Mouse (Mus musculus) MEL (cell line): ENCODE results near the gene Abca13. TPM values are rescaled to one million over a fixed set of nuclear protein-coding genes. Genes with fewer than 3 reads are reported as not detected.

Experiments
- DNase-seq: peaks from one replicate; pipeline ENCODE4 v3.0.0; 2011; ENCODE audit warnings: low read depth, low spot score
- H3K27ac ChIP-seq: 2 replicates; pipeline ENCODE4 v1.5.1; 2012; ENCODE audit warnings: low read depth, mild to moderate bottlenecking, control low read depth, low read length, moderate library complexity; ENCODE audit not compliant: control insufficient read depth
- H3K27me3 ChIP-seq, 2 experiments: fragments of 150-350 bp in 1 of 2; sonication (generic) in 1 of 2; 2 replicates each; pipeline ENCODE4 v1.6.1; 2012; ENCODE audit warnings: low read length in 2 of 2, mild to moderate bottlenecking in 2 of 2, improper control_type of control experiment in 1 of 2, moderate library complexity in 1 of 2; ENCODE audit not compliant: insufficient read depth in 2 of 2, control insufficient read depth in 1 of 2
- H3K36me3 ChIP-seq, 2 experiments: 2 replicates each; pipeline ENCODE4 v1.6.1; 2012 to 2014; ENCODE audit warnings: low read length in 2 of 2, improper control_type of control experiment in 1 of 2, inconsistent platforms in 1 of 2, mild to moderate bottlenecking in 1 of 2; ENCODE audit not compliant: insufficient read depth in 2 of 2, control insufficient read depth in 1 of 2
- H3K4me1 ChIP-seq, 2 experiments: fragments of 150-350 bp in 1 of 2; sonication (generic) in 1 of 2; 2 replicates each; pipeline ENCODE4 v1.6.1; 2012; ENCODE audit warnings: low read length in 2 of 2, improper control_type of control experiment in 1 of 2, mild to moderate bottlenecking in 1 of 2; ENCODE audit not compliant: insufficient read depth in 2 of 2, control insufficient read depth in 1 of 2
- H3K4me3 ChIP-seq, 2 experiments: fragments of 150-350 bp in 1 of 2; sonication (generic) in 1 of 2; 2 replicates each; pipeline ENCODE4 v1.5.1; 2012; ENCODE audit warnings: low read depth in 2 of 2, low read length in 2 of 2, mild to moderate bottlenecking in 2 of 2, moderate library complexity in 2 of 2, control low read depth in 1 of 2, improper control_type of control experiment in 1 of 2; ENCODE audit not compliant: control insufficient read depth in 1 of 2, insufficient read depth in 1 of 2
- H3K79me2 ChIP-seq: 2 replicates; pipeline ENCODE4 v1.6.1; 2012; ENCODE audit warnings: mild to moderate bottlenecking, low read length, moderate library complexity; ENCODE audit not compliant: control insufficient read depth, poor library complexity, insufficient read depth
- H3K9ac ChIP-seq: 2 replicates; pipeline ENCODE4 v1.6.1; 2012; ENCODE audit warnings: low read depth, mild to moderate bottlenecking, control low read depth, low read length, moderate library complexity; ENCODE audit not compliant: control insufficient read depth, poor library complexity, severe bottlenecking
- H3K9me3 ChIP-seq: fragments of 150-350 bp; sonication (generic); replicated peaks from 2 replicates; pipeline ENCODE4 v1.6.1; 2012; ENCODE audit warnings: mild to moderate bottlenecking, low read length, improper control_type of control experiment, moderate library complexity; ENCODE audit not compliant: insufficient read depth
- BHLHE40 ChIP-seq: IDR thresholded peaks from 2 replicates; pipeline ENCODE4 v1.6.1; 2012; ENCODE audit warnings: low read depth, mild to moderate bottlenecking, inconsistent platforms, low read length, improper control_type of control experiment, borderline replicate concordance
- CHD1 ChIP-seq: IDR thresholded peaks from 2 replicates; pipeline ENCODE4 v1.6.1; 2012; ENCODE audit warnings: low read depth, mild to moderate bottlenecking, inconsistent platforms, low read length, improper control_type of control experiment
- CHD2 ChIP-seq: IDR thresholded peaks from 2 replicates; pipeline ENCODE4 v1.6.1; 2011; ENCODE audit warnings: low read length, improper control_type of control experiment
- CTCF ChIP-seq, 3 experiments: IDR thresholded peaks in 2 of 3; conservative IDR thresholded peaks in 1 of 3; 2 replicates each; pipeline ENCODE4 v1.5.1; 2011 to 2012; ENCODE audit warnings: low read length in 3 of 3, low read depth in 2 of 3, mild to moderate bottlenecking in 2 of 3, improper control_type of control experiment in 1 of 3, inconsistent platforms in 1 of 3, mixed read lengths in 1 of 3, moderate library complexity in 1 of 3; ENCODE audit not compliant: control insufficient read depth in 1 of 3, insufficient read depth in 1 of 3, poor library complexity in 1 of 3, severe bottlenecking in 1 of 3
- ELF1 ChIP-seq: IDR thresholded peaks from 2 replicates; pipeline ENCODE4 v1.6.1; 2014; ENCODE audit warnings: low read depth, mild to moderate bottlenecking, inconsistent platforms, low read length, improper control_type of control experiment, moderate library complexity
- EP300 ChIP-seq, 2 experiments: IDR thresholded peaks; 2 replicates each; pipeline ENCODE4 v1.6.1; 2011; ENCODE audit warnings: improper control_type of control experiment in 2 of 2, low read length in 2 of 2, low read depth in 1 of 2, mild to moderate bottlenecking in 1 of 2
- ETS1 ChIP-seq: IDR thresholded peaks from 2 replicates; pipeline ENCODE4 v1.6.1; 2012; ENCODE audit warnings: low read depth, mild to moderate bottlenecking, inconsistent platforms, low read length, improper control_type of control experiment, moderate library complexity
- GABPA ChIP-seq: IDR thresholded peaks from 2 replicates; pipeline ENCODE4 v1.6.1; 2012; ENCODE audit warnings: low read depth, mild to moderate bottlenecking, inconsistent platforms, low read length, improper control_type of control experiment, moderate library complexity
- GATA1 ChIP-seq: IDR thresholded peaks from 2 replicates; pipeline ENCODE4 v1.6.1; 2011; ENCODE audit warnings: low read depth, low read length, improper control_type of control experiment
- HCFC1 ChIP-seq: IDR thresholded peaks from 2 replicates; pipeline ENCODE4 v1.6.1; 2012; ENCODE audit warnings: low read depth, mild to moderate bottlenecking, inconsistent platforms, low read length, improper control_type of control experiment, moderate library complexity
- JUND ChIP-seq: IDR thresholded peaks from 2 replicates; pipeline ENCODE4 v1.6.1; 2011; ENCODE audit warnings: low read depth, mild to moderate bottlenecking, improper control_type of control experiment, low read length
- MEF2A ChIP-seq: IDR thresholded peaks from 2 replicates; pipeline ENCODE4 v1.6.1; 2014; ENCODE audit warnings: low read depth, mild to moderate bottlenecking, inconsistent platforms, low read length, improper control_type of control experiment; ENCODE audit not compliant: poor library complexity, insufficient replicate concordance, severe bottlenecking; ENCODE audit errors: extremely low read depth
- MXI1 ChIP-seq: IDR thresholded peaks from 2 replicates; pipeline ENCODE4 v1.6.1; 2011; ENCODE audit warnings: mild to moderate bottlenecking, low read depth, low read length, improper control_type of control experiment
- MYB ChIP-seq: IDR thresholded peaks from 2 replicates; pipeline ENCODE4 v1.6.1; 2011; ENCODE audit warnings: mild to moderate bottlenecking, low read depth, low read length, improper control_type of control experiment
- POLR2A ChIP-seq, 2 experiments: IDR thresholded peaks; 2 replicates each; pipeline ENCODE4 v1.6.1; 2011 to 2012; ENCODE audit warnings: low read length in 2 of 2, mild to moderate bottlenecking in 2 of 2, control low read depth in 1 of 2, improper control_type of control experiment in 1 of 2, low read depth in 1 of 2, moderate library complexity in 1 of 2; ENCODE audit not compliant: control insufficient read depth in 1 of 2, insufficient read depth in 1 of 2, poor library complexity in 1 of 2
- POLR2AphosphoS5 ChIP-seq: IDR thresholded peaks from 2 replicates; pipeline ENCODE4 v1.6.1; 2012; ENCODE audit warnings: low read depth, borderline replicate concordance, mild to moderate bottlenecking, inconsistent platforms, low read length, moderate library complexity, mixed read lengths
- RAD21 ChIP-seq: IDR thresholded peaks from 2 replicates; pipeline ENCODE4 v1.6.1; 2011; ENCODE audit warnings: mild to moderate bottlenecking, low read depth, low read length, improper control_type of control experiment
- RCOR1 ChIP-seq: IDR thresholded peaks from 2 replicates; pipeline ENCODE4 v1.6.1; 2012; ENCODE audit warnings: low read depth, mild to moderate bottlenecking, inconsistent platforms, low read length, improper control_type of control experiment
- TCF12 ChIP-seq: IDR thresholded peaks from 2 replicates; pipeline ENCODE4 v1.6.1; 2014; ENCODE audit warnings: low read depth, mild to moderate bottlenecking, inconsistent platforms, low read length, improper control_type of control experiment, moderate library complexity
- UBTF ChIP-seq: IDR thresholded peaks from 2 replicates; pipeline ENCODE4 v1.6.1; 2012; ENCODE audit warnings: low read depth, mild to moderate bottlenecking, inconsistent platforms, low read length, improper control_type of control experiment, moderate library complexity, borderline replicate concordance; ENCODE audit not compliant: insufficient read depth
- USF1 ChIP-seq: IDR thresholded peaks from 2 replicates; pipeline ENCODE4 v1.6.1; 2014; ENCODE audit warnings: low read depth, mild to moderate bottlenecking, inconsistent platforms, low read length, improper control_type of control experiment, moderate library complexity
- USF2 ChIP-seq, 2 experiments: IDR thresholded peaks; 2 replicates each; pipeline ENCODE4 v1.6.1; 2011 to 2012; ENCODE audit warnings: improper control_type of control experiment in 2 of 2, low read length in 2 of 2, borderline replicate concordance in 1 of 2, inconsistent platforms in 1 of 2, low read depth in 1 of 2, mild to moderate bottlenecking in 1 of 2; ENCODE audit not compliant: insufficient read depth in 1 of 2
- ZKSCAN1 ChIP-seq: IDR thresholded peaks from 2 replicates; pipeline ENCODE4 v1.6.1; 2012; ENCODE audit warnings: low read depth, mild to moderate bottlenecking, inconsistent platforms, low read length, improper control_type of control experiment, moderate library complexity
- ZMIZ1 ChIP-seq: IDR thresholded peaks from 2 replicates; pipeline ENCODE4 v1.6.1; 2012; ENCODE audit warnings: low read depth, mild to moderate bottlenecking, inconsistent platforms, low read length, improper control_type of control experiment, moderate library complexity
- polyA plus RNA-seq, 2 experiments: library from polyadenylated mRNA; stranded (reverse) in 1 of 2; unstranded in 1 of 2; fragments of >175 nt in 1 of 2; fragments of >200 nt in 1 of 2; gene quantifications; 2 replicates each; pipeline versions ENCODE4 v1.2.1 to v1.2.4; 2012; ENCODE audit warnings: low replicate concordance in 2 of 2, low read depth in 1 of 2; ENCODE audit not compliant: insufficient read length in 2 of 2, insufficient read depth in 1 of 2, missing spikeins in 1 of 2
- total RNA-seq: library from RNA; depleted of rRNA; stranded (reverse); fragments of 300-350 nt; gene quantifications from 2 replicates; pipeline ENCODE4 v1.2.3, GENCODE M21; 2012

The Abca13 gene
- total and polyA plus RNA-seq, 3 experiments: not detected

DNA sequence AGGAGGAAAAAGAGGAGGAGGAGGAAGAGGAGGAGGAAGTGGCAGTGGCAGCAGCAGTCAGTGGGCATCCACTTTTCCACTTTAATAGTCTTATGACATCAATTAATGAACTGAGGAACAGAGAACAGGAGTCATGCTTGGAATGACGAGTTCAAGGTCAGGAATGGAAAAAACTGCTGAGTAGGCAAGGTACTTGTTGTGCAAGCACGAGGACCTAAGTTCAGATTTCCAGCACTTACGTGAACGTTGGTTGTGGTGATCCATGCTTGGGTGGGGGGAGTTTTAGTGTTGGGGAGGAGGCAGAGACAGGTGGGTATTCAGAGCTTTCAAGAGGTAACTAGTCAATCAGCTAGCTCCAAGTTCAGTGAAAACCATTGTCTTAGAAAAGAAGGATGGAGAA lies 113.7 kb downstream of the Abca13 start:
- no peak for DNase-seq
- H3K36me3 ChIP-seq: no peaks in the 10 kb centered on the region
- no peaks in the 10 kb centered on the region for H3K27me3 ChIP-seq
- H3K27ac ChIP-seq: no peak overlapping the region
- H3K9ac ChIP-seq: no peak overlapping the region
- no peaks in the 10 kb centered on the region for H3K9me3 ChIP-seq
- no peak overlapping the region for H3K4me3 ChIP-seq
- TF ChIP-seq RCOR1 (no peak), CHD1 (no peak), ZKSCAN1 (no peak), MYB (no peak), RAD21 (no peak), POLR2A (IDR thresholded peaks at IDR 0.05; ENCODE audit: control insufficient read depth in 1 of 2, insufficient read depth in 1 of 2, low read depth in 1 of 2, low read length in 2 of 2, poor library complexity in 1 of 2) (no peak), ETS1 (no peak), GABPA (no peak), EP300 (IDR thresholded peaks at IDR 0.05; ENCODE audit: low read depth in 1 of 2, low read length in 2 of 2) (no peak), POLR2AphosphoS5 (no peak), TCF12 (no peak), ELF1 (no peak), MXI1 (no peak)
- H3K79me2 ChIP-seq: no peaks in the 10 kb centered on the region
- H3K4me1 ChIP-seq: no peaks in the 10 kb centered on the region

DNA sequence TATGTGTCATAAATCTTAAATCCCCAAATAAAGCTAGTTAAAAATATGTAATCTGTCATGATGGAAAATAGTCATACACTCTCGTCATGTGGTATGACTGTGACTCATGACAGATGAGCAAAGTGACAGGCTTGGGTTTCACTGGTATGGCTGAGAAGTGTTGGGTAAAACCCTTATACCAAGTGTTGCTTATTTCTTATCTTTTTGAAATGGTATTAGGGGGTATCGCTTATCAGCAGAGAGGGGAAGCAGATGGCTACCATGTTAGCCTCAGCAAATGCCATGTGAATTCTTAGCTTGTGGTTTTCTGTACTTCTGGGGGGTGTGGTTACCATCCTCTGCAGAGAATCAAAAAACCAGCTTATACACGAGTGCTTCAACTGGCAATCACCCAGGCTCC lies 124.8 kb downstream of the Abca13 start:
- peak; percentile 3 for DNase-seq
- H3K27ac ChIP-seq: no peak overlapping the region
- no peak overlapping the region for H3K9ac ChIP-seq
- no peaks in the 10 kb centered on the region for H3K27me3 ChIP-seq
- TF ChIP-seq USF2 (IDR thresholded peaks at IDR 0.05; ENCODE audit: borderline replicate concordance in 1 of 2, insufficient read depth in 1 of 2, low read depth in 1 of 2, low read length in 2 of 2) (no peak), GABPA (no peak), MEF2A (no peak), UBTF (no peak), RCOR1 (no peak), GATA1 (no peak), BHLHE40 (no peak), JUND (no peak), HCFC1 (no peak), CHD2 (no peak), USF1 (no peak), ZMIZ1 (no peak), CTCF (IDR thresholded peaks at IDR 0.05 in 2 of 3, conservative IDR thresholded peaks at IDR 0.05 in 1 of 3; ENCODE audit: control insufficient read depth in 1 of 3, insufficient read depth in 1 of 3, low read depth in 2 of 3, low read length in 3 of 3, poor library complexity in 1 of 3, severe bottlenecking in 1 of 3) (no peak), ETS1 (no peak)
- TF ChIP-seq, all 39 proteins: peak for 0
- Histone ChIP-seq H3K4me1 (no peaks in the 10 kb centered on the region), H3K4me3 (no peak overlapping the region), H3K9me3 (no peaks in the 10 kb centered on the region), H3K36me3 (no peaks in the 10 kb centered on the region), H3K79me2 (no peaks in the 10 kb centered on the region)
